Mouse (Mus musculus): ENCODE measurements around the gene Cstf1.

GRCm38 (mm10) chr2:172376999-172377515 is 6.6 kb downstream of the Cstf1 start:
- TF ChIP-seq CHD2 (IDR thresholded peaks at IDR 0.05; ENCODE audit: low read length) (no peak), MAX (IDR thresholded peaks at IDR 0.05; ENCODE audit: low read length) (no peak), CTCF (conservative IDR thresholded peaks at IDR 0.05 in 1 of 2, IDR thresholded peaks at IDR 0.05 in 1 of 2; ENCODE audit: low read depth in 2 of 2, low read length in 2 of 2) (no peak), TBP (conservative IDR thresholded peaks at IDR 0.05; ENCODE audit: low read depth, low read length) (no peak)
